8 mouse cellular contexts compared by ENCODE assay signal in the genomic region with DNA sequence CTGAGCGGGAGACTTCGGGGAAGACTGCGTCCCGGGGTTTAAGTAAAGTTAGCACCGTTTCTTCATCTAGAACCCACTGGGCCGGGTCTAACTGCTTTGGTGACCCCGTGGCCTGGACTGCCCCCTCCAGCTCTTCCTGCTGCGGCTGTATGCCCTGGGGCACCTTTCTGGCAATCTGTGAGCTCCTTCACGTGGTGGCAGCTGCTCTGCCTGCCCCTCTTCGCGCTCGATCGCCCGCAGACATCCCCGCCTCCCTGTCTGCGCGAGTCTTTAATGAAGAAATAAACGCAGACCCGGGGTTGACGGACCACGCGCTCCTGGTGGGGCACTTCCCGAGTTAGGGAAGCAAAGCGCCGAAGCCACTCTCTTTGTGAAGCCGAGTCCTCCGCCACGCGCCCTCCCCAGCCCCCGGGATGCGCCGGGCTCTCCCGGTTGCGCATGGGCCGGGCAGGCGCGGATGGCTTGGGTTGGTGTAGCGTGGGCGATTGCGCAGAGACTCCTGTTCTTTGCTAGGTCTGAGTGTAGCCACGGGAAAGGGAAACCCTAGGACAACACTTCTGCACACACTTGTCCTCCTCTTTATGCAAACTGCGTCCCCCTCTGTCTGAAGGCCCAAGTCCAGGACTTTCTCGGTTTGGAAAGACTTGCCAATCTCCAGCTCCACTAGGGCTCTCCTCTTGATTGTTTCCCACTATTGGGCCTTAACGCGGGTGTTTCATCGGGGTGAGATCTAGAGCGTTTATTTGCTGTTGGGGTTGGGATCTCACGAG. TPM values are rescaled to one million over a fixed set of nuclear protein-coding genes. Genes with fewer than 3 reads are reported as not detected.
DNase-seq lines count a peak whose midpoint lies in the region; ATAC-seq and TF ChIP-seq lines count a peak whose summit lies in the region.

No protein-coding gene starts in this region.

- H3K36me3 ChIP-seq in heart, embryonic 13.5 days: peaks cover 8% of the 10 kb centered on the region; the same call in 1 of the 2 replicates
- 0 out of 2 replicates have a peak, but pooled peaks cover 3% of the 10 kb centered on the region for H3K36me3 ChIP-seq in kidney, embryonic 15.5 days
- no peaks in the 10 kb centered on the region for H3K36me3 ChIP-seq in liver, embryonic 14.5 days (replicated peaks; ENCODE audit: control insufficient read depth, insufficient read depth, low read depth)

- H3K9me3 ChIP-seq in heart, embryonic 13.5 days: no peaks in the 10 kb centered on the region
- no peaks in the 10 kb centered on the region for H3K9me3 ChIP-seq in kidney, embryonic 15.5 days (replicated peaks)
- H3K9me3 ChIP-seq in liver, embryonic 14.5 days (ENCODE audit: control insufficient read depth, low read length): no peaks in the 10 kb centered on the region

- TF ChIP-seq CTCF in liver, embryonic 14.5 days (IDR thresholded peaks at IDR 0.05; ENCODE audit: low read depth): no peak

- no peak for TF ChIP-seq EP300 in liver, embryonic 14.5 days (IDR thresholded peaks at IDR 0.05; ENCODE audit: low read depth)

- DNase-seq in cerebellum, postnatal 25 days: peak; percentile 12 to 18
- DNase-seq in cerebellum, adult 11-12 months: no peak
- DNase-seq in brain, adult 2 months (ENCODE audit: low read depth, low spot score): peak; percentile 41
- no peak for DNase-seq in liver, embryonic 14.5 days (ENCODE audit: low read depth in 3 of 3, low spot score in 3 of 3)
- peak; percentile 76 for DNase-seq in retina, postnatal 1 day

- no peak overlapping the region for H3K27ac ChIP-seq in heart, embryonic 13.5 days (replicated peaks)
- peak overlapping the region; percentile 55 for H3K27ac ChIP-seq in kidney, embryonic 15.5 days
- H3K27ac ChIP-seq in liver, embryonic 14.5 days: no peak overlapping the region

- peak overlapping the region; percentile 81 for H3K4me3 ChIP-seq in heart, embryonic 13.5 days
- H3K4me3 ChIP-seq in kidney, embryonic 15.5 days (replicated peaks): peak overlapping the region; percentile 80
- peak overlapping the region; percentile 3 to 26; a peak in 3 of 4 replicates for H3K4me3 ChIP-seq in liver, embryonic 14.5 days (ENCODE audit: insufficient read depth in 1 of 2, low read depth in 2 of 2, low read length in 2 of 2)

- peaks cover 37% of the 10 kb centered on the region for H3K4me1 ChIP-seq in heart, embryonic 13.5 days
- peaks cover 32% of the 10 kb centered on the region for H3K4me1 ChIP-seq in kidney, embryonic 15.5 days
- no peaks in the 10 kb centered on the region for H3K4me1 ChIP-seq in liver, embryonic 14.5 days (replicated peaks; ENCODE audit: control insufficient read depth in 2 of 2, insufficient read depth in 2 of 2, low read length in 1 of 2)

- WGBS in heart, embryonic 13.5 days: under 1% methylated on average over 48 of the region's 48 CpGs
- under 1% methylated on average over 48 of the region's 48 CpGs for WGBS in kidney, embryonic 15.5 days
- under 1% methylated on average over 48 of the region's 48 CpGs for WGBS in liver, embryonic 14.5 days (ENCODE audit: insufficient replicate concordance)

- H3K4me2 ChIP-seq in heart, embryonic 13.5 days: peak overlapping the region; percentile 92
- H3K4me2 ChIP-seq in kidney, embryonic 15.5 days: peak overlapping the region; percentile 71
- H3K4me2 ChIP-seq in liver, embryonic 14.5 days (ENCODE audit: low read depth): peak overlapping the region; percentile 22

- H3K27me3 ChIP-seq in heart, embryonic 13.5 days (replicated peaks): peaks cover 19% of the 10 kb centered on the region
- H3K27me3 ChIP-seq in kidney, embryonic 15.5 days: peaks cover 9% of the 10 kb centered on the region; the same call in 1 of the 2 replicates
- H3K27me3 ChIP-seq in liver, embryonic 14.5 days (ENCODE audit: control insufficient read depth, insufficient read depth, low read length): peaks cover 38% of the 10 kb centered on the region

- peak overlapping the region; percentile 88 for H3K9ac ChIP-seq in heart, embryonic 13.5 days
- peak overlapping the region; percentile 71 for H3K9ac ChIP-seq in kidney, embryonic 15.5 days
- no peak overlapping the region for H3K9ac ChIP-seq in liver, embryonic 14.5 days (replicated peaks)

- ATAC-seq in heart, embryonic 13.5 days (ENCODE audit: extremely low read depth, insufficient number of reproducible peaks, low FRiP score, low TSS enrichment): no peak
- ATAC-seq in kidney, embryonic 15.5 days (replicated peaks; ENCODE audit: low FRiP score): peak; percentile 16
- no peak for ATAC-seq in liver, embryonic 14.5 days (ENCODE audit: insufficient read depth)
- no peak for ATAC-seq in megakaryocyte progenitor cell, adult 5-6 weeks (replicated peaks; ENCODE audit: poor library complexity)

RNA-seq across cellular contexts. Expression of a gene that starts 3.1 kb away (rescaled TPM):
- polyA plus RNA-seq in heart, embryonic 13.5 days (2015; fragmentation: Nextera tagmentation; extraction: Ambion mirVana): 31.6 and 33.7 TPM in 2 replicates
- 34.8 and 36.3 TPM in 2 replicates for polyA plus RNA-seq in kidney, embryonic 15.5 days (2015; fragmentation: Nextera tagmentation; extraction: Ambion mirVana)
- polyA plus RNA-seq in liver, embryonic 14.5 days (2012; rRNA removed): 0.28 and 0.41 TPM in 2 replicates
- 0.32 and 0.45 TPM in 2 replicates for polyA plus RNA-seq in liver, embryonic 14.5 days (2014; fragmentation: Nextera tagmentation; extraction: Ambion mirVana)
- not detected in 2 replicates for total RNA-seq in megakaryocyte progenitor cell, adult 5-6 weeks (2015)
- not detected in 2 replicates for total RNA-seq in megakaryocyte progenitor cell, adult 5-6 weeks (2017)

Comparison
In these comparisons a context has a peak if more than half of its experiments do, and no peak if none do; other contexts are left out.
1. DNase-seq: peak in cerebellum, postnatal 25 days (2 of 2), brain, adult 2 months (single experiment) and retina, postnatal 1 day (single experiment); none in cerebellum, adult 11-12 months (single experiment) and liver, embryonic 14.5 days (0 of 3).
2. H3K4me2 ChIP-seq: peak in every context shown above with its lines; median percentile 92 in heart, embryonic 13.5 days; 71 in kidney, embryonic 15.5 days; 22 in liver, embryonic 14.5 days.
3. H3K4me3 ChIP-seq: peak in every context shown above with its lines; median percentile 81 in heart, embryonic 13.5 days; 80 in kidney, embryonic 15.5 days; 14 in liver, embryonic 14.5 days.
4. RNA of a gene that starts 3.1 kb away (polyA plus RNA-seq): 34.8 to 36.3 TPM in kidney, embryonic 15.5 days and 31.6 to 33.7 TPM in heart, embryonic 13.5 days; 0.28 to 0.45 TPM in liver, embryonic 14.5 days; every median in the first group is over 10 times any median in the second.